Mouse (Mus musculus): ENCODE data around the gene Gpr137.
"Not testable (repeated sequence)": the region's sequence is repeated elsewhere in the genome, so short reads cannot be mapped to it uniquely, and the experiment has no call there.

The Gpr137 gene

GRCm38 (mm10) chr19:6905498-6906159 is 36.7 kb downstream of the Gpr137 start:
- DNase-seq (ENCODE audit: low spot score in 2 of 2) = no peak

GRCm38 (mm10) chr19:6904846-6905245 is 37.4 kb downstream of the Gpr137 start:
- DNase-seq (ENCODE audit: low spot score in 2 of 2) = no peak

GRCm38 (mm10) chr19:6903031-6903430 is 39.2 kb downstream of the Gpr137 start:
- no peak for DNase-seq (ENCODE audit: low spot score in 2 of 2)

GRCm38 (mm10) chr19:6899641-6900040 is 42.6 kb downstream of the Gpr137 start:
- DNase-seq (ENCODE audit: low spot score in 2 of 2) = no peak

- not testable (repeated sequence) for DNase-seq (ENCODE audit: low spot score in 2 of 2)
Observed at GRCm38 (mm10) chr19:6895608-6896305, 46.5 kb downstream of the Gpr137 start.

GRCm38 (mm10) chr19:6893731-6894451 is 48.4 kb downstream of the Gpr137 start:
- no peak for DNase-seq (ENCODE audit: low spot score in 2 of 2)

- DNase-seq (ENCODE audit: low spot score in 2 of 2) = no peak
Observed at GRCm38 (mm10) chr19:6892512-6892911, 49.8 kb downstream of the Gpr137 start.
